Mouse (Mus musculus) MEL (cell line): ENCODE results near the gene Rbpjl. TPM values are rescaled to one million over a fixed set of nuclear protein-coding genes. Genes with fewer than 3 reads are reported as not detected.

Experiments used
- DNase-seq: peaks from one replicate; pipeline ENCODE4 v3.0.0; 2011; ENCODE audit warnings: low read depth, low spot score
- H3K27ac ChIP-seq: 2 replicates; pipeline ENCODE4 v1.5.1; 2012; ENCODE audit warnings: low read depth, mild to moderate bottlenecking, control low read depth, low read length, moderate library complexity; ENCODE audit not compliant: control insufficient read depth
- H3K27me3 ChIP-seq, 2 experiments: fragments of 150-350 bp in 1 of 2; sonication (generic) in 1 of 2; 2 replicates each; pipeline ENCODE4 v1.6.1; 2012; ENCODE audit warnings: low read length in 2 of 2, mild to moderate bottlenecking in 2 of 2, improper control_type of control experiment in 1 of 2, moderate library complexity in 1 of 2; ENCODE audit not compliant: insufficient read depth in 2 of 2, control insufficient read depth in 1 of 2
- H3K36me3 ChIP-seq, 2 experiments: 2 replicates each; pipeline ENCODE4 v1.6.1; 2012 to 2014; ENCODE audit warnings: low read length in 2 of 2, improper control_type of control experiment in 1 of 2, inconsistent platforms in 1 of 2, mild to moderate bottlenecking in 1 of 2; ENCODE audit not compliant: insufficient read depth in 2 of 2, control insufficient read depth in 1 of 2
- H3K4me1 ChIP-seq, 2 experiments: fragments of 150-350 bp in 1 of 2; sonication (generic) in 1 of 2; 2 replicates each; pipeline ENCODE4 v1.6.1; 2012; ENCODE audit warnings: low read length in 2 of 2, improper control_type of control experiment in 1 of 2, mild to moderate bottlenecking in 1 of 2; ENCODE audit not compliant: insufficient read depth in 2 of 2, control insufficient read depth in 1 of 2
- H3K4me3 ChIP-seq, 2 experiments: fragments of 150-350 bp in 1 of 2; sonication (generic) in 1 of 2; 2 replicates each; pipeline ENCODE4 v1.5.1; 2012; ENCODE audit warnings: low read depth in 2 of 2, low read length in 2 of 2, mild to moderate bottlenecking in 2 of 2, moderate library complexity in 2 of 2, control low read depth in 1 of 2, improper control_type of control experiment in 1 of 2; ENCODE audit not compliant: control insufficient read depth in 1 of 2, insufficient read depth in 1 of 2
- H3K79me2 ChIP-seq: 2 replicates; pipeline ENCODE4 v1.6.1; 2012; ENCODE audit warnings: mild to moderate bottlenecking, low read length, moderate library complexity; ENCODE audit not compliant: control insufficient read depth, poor library complexity, insufficient read depth
- H3K9ac ChIP-seq: 2 replicates; pipeline ENCODE4 v1.6.1; 2012; ENCODE audit warnings: low read depth, mild to moderate bottlenecking, control low read depth, low read length, moderate library complexity; ENCODE audit not compliant: control insufficient read depth, poor library complexity, severe bottlenecking
- H3K9me3 ChIP-seq: fragments of 150-350 bp; sonication (generic); replicated peaks from 2 replicates; pipeline ENCODE4 v1.6.1; 2012; ENCODE audit warnings: mild to moderate bottlenecking, low read length, improper control_type of control experiment, moderate library complexity; ENCODE audit not compliant: insufficient read depth
- BHLHE40 ChIP-seq: IDR thresholded peaks from 2 replicates; pipeline ENCODE4 v1.6.1; 2012; ENCODE audit warnings: low read depth, mild to moderate bottlenecking, inconsistent platforms, low read length, improper control_type of control experiment, borderline replicate concordance
- CTCF ChIP-seq, 3 experiments: IDR thresholded peaks in 2 of 3; conservative IDR thresholded peaks in 1 of 3; 2 replicates each; pipeline ENCODE4 v1.5.1; 2011 to 2012; ENCODE audit warnings: low read length in 3 of 3, low read depth in 2 of 3, mild to moderate bottlenecking in 2 of 3, improper control_type of control experiment in 1 of 3, inconsistent platforms in 1 of 3, mixed read lengths in 1 of 3, moderate library complexity in 1 of 3; ENCODE audit not compliant: control insufficient read depth in 1 of 3, insufficient read depth in 1 of 3, poor library complexity in 1 of 3, severe bottlenecking in 1 of 3
- ELF1 ChIP-seq: IDR thresholded peaks from 2 replicates; pipeline ENCODE4 v1.6.1; 2014; ENCODE audit warnings: low read depth, mild to moderate bottlenecking, inconsistent platforms, low read length, improper control_type of control experiment, moderate library complexity
- EP300 ChIP-seq, 2 experiments: IDR thresholded peaks; 2 replicates each; pipeline ENCODE4 v1.6.1; 2011; ENCODE audit warnings: improper control_type of control experiment in 2 of 2, low read length in 2 of 2, low read depth in 1 of 2, mild to moderate bottlenecking in 1 of 2
- ETS1 ChIP-seq: IDR thresholded peaks from 2 replicates; pipeline ENCODE4 v1.6.1; 2012; ENCODE audit warnings: low read depth, mild to moderate bottlenecking, inconsistent platforms, low read length, improper control_type of control experiment, moderate library complexity
- GABPA ChIP-seq: IDR thresholded peaks from 2 replicates; pipeline ENCODE4 v1.6.1; 2012; ENCODE audit warnings: low read depth, mild to moderate bottlenecking, inconsistent platforms, low read length, improper control_type of control experiment, moderate library complexity
- JUND ChIP-seq: IDR thresholded peaks from 2 replicates; pipeline ENCODE4 v1.6.1; 2011; ENCODE audit warnings: low read depth, mild to moderate bottlenecking, improper control_type of control experiment, low read length
- MAFK ChIP-seq: IDR thresholded peaks from 2 replicates; pipeline ENCODE4 v1.6.1; 2011; ENCODE audit warnings: low read depth, mild to moderate bottlenecking, low read length, improper control_type of control experiment, borderline replicate concordance
- MAX ChIP-seq: IDR thresholded peaks from 2 replicates; pipeline ENCODE4 v1.6.1; 2011; ENCODE audit warnings: low read length, improper control_type of control experiment
- MEF2A ChIP-seq: IDR thresholded peaks from 2 replicates; pipeline ENCODE4 v1.6.1; 2014; ENCODE audit warnings: low read depth, mild to moderate bottlenecking, inconsistent platforms, low read length, improper control_type of control experiment; ENCODE audit not compliant: poor library complexity, insufficient replicate concordance, severe bottlenecking; ENCODE audit errors: extremely low read depth
- NELFE ChIP-seq: IDR thresholded peaks from 2 replicates; pipeline ENCODE4 v1.6.1; 2011; ENCODE audit warnings: low read depth, low read length, improper control_type of control experiment
- POLR2A ChIP-seq, 2 experiments: IDR thresholded peaks; 2 replicates each; pipeline ENCODE4 v1.6.1; 2011 to 2012; ENCODE audit warnings: low read length in 2 of 2, mild to moderate bottlenecking in 2 of 2, control low read depth in 1 of 2, improper control_type of control experiment in 1 of 2, low read depth in 1 of 2, moderate library complexity in 1 of 2; ENCODE audit not compliant: control insufficient read depth in 1 of 2, insufficient read depth in 1 of 2, poor library complexity in 1 of 2
- TCF12 ChIP-seq: IDR thresholded peaks from 2 replicates; pipeline ENCODE4 v1.6.1; 2014; ENCODE audit warnings: low read depth, mild to moderate bottlenecking, inconsistent platforms, low read length, improper control_type of control experiment, moderate library complexity
- USF1 ChIP-seq: IDR thresholded peaks from 2 replicates; pipeline ENCODE4 v1.6.1; 2014; ENCODE audit warnings: low read depth, mild to moderate bottlenecking, inconsistent platforms, low read length, improper control_type of control experiment, moderate library complexity
- USF2 ChIP-seq, 2 experiments: IDR thresholded peaks; 2 replicates each; pipeline ENCODE4 v1.6.1; 2011 to 2012; ENCODE audit warnings: improper control_type of control experiment in 2 of 2, low read length in 2 of 2, borderline replicate concordance in 1 of 2, inconsistent platforms in 1 of 2, low read depth in 1 of 2, mild to moderate bottlenecking in 1 of 2; ENCODE audit not compliant: insufficient read depth in 1 of 2
- ZMIZ1 ChIP-seq: IDR thresholded peaks from 2 replicates; pipeline ENCODE4 v1.6.1; 2012; ENCODE audit warnings: low read depth, mild to moderate bottlenecking, inconsistent platforms, low read length, improper control_type of control experiment, moderate library complexity
- polyA plus RNA-seq, 2 experiments: library from polyadenylated mRNA; stranded (reverse) in 1 of 2; unstranded in 1 of 2; fragments of >175 nt in 1 of 2; fragments of >200 nt in 1 of 2; gene quantifications; 2 replicates each; pipeline versions ENCODE4 v1.2.1 to v1.2.4; 2012; ENCODE audit warnings: low replicate concordance in 2 of 2, low read depth in 1 of 2; ENCODE audit not compliant: insufficient read length in 2 of 2, insufficient read depth in 1 of 2, missing spikeins in 1 of 2
- total RNA-seq: library from RNA; depleted of rRNA; stranded (reverse); fragments of 300-350 nt; gene quantifications from 2 replicates; pipeline ENCODE4 v1.2.3, GENCODE M21; 2012

Gene Rbpjl
- total and polyA plus RNA-seq, 3 experiments = 0.07 TPM; not detected in 2

DNA sequence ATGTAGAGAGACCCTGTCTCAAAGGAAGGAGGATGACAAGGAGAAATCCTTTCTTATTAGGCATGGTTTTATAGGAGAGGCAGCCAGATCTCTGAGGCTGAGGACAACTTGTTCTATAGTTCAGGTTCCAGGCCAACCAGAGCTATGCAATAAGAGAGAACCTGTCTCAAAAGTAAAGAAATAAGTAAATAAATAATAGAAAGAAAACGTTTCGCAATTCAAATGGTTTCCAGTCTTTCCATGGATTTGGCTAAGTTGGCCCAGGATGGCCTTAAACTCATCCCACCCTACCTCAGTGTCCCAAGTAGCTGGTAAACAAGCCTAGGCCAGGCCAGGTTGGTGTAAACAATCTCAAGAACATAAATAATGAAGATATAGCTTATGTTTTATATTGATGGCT, 41.8 kb downstream of the Rbpjl start:
- no peaks in the 10 kb centered on the region for H3K79me2 ChIP-seq
- no peaks in the 10 kb centered on the region for H3K36me3 ChIP-seq
- no peak for TF ChIP-seq ETS1
- no peak for TF ChIP-seq MEF2A
- TF ChIP-seq ELF1 = no peak
- no peak for TF ChIP-seq USF2 (IDR thresholded peaks at IDR 0.05; ENCODE audit: borderline replicate concordance in 1 of 2, insufficient read depth in 1 of 2, low read depth in 1 of 2, low read length in 2 of 2)
- no peak for TF ChIP-seq ZMIZ1
- TF ChIP-seq EP300 (IDR thresholded peaks at IDR 0.05; ENCODE audit: low read depth in 1 of 2, low read length in 2 of 2) = no peak
- no peak for TF ChIP-seq TCF12
- no peaks in the 10 kb centered on the region for H3K9me3 ChIP-seq
- H3K27me3 ChIP-seq = peaks cover 21 to 40% of the 10 kb centered on the region in 2 experiments
- H3K4me3 ChIP-seq = no peak overlapping the region
- no peaks in the 10 kb centered on the region for H3K4me1 ChIP-seq
- H3K9ac ChIP-seq = no peak overlapping the region
- DNase-seq = no peak
- H3K27ac ChIP-seq = no peak overlapping the region

DNA sequence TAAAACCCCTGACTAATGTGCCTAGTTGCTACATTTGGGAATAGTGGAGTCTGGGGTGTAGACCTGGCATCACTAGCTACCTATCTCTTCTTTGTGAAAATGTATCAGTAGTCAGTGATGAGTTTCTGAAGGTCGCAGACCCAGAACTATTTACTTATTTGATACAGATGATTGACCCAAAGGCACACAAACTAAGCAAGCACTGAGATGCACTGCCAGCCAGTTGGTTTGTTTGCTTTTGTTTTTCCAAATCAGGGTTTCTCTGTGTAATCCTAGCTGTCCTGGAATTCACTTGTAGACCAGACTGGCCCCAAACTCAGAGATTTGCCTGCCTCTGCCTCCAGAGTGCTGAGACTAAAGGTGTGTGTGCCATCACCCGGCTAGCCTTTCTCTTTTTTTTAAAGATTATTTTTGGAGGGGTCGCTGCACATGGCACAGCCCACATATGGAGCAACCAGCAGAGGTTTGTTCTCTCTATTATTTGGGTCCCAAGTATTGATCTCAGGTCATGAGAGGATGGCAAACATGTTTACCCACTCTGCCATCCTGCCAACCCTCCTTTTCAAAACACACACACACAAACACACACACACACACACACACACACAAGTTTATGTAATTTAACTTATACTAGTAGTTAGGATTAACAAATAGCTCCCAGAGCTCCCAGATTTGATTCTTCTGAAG, 42.6 kb downstream of the Rbpjl start:
- no peak overlapping the region for H3K27ac ChIP-seq
- H3K27me3 ChIP-seq = peaks cover 28 to 41% of the 10 kb centered on the region in 2 experiments
- no peaks in the 10 kb centered on the region for H3K9me3 ChIP-seq
- no peaks in the 10 kb centered on the region for H3K4me1 ChIP-seq
- H3K4me3 ChIP-seq = no peak overlapping the region
- H3K79me2 ChIP-seq = no peaks in the 10 kb centered on the region
- H3K9ac ChIP-seq = no peak overlapping the region
- TF ChIP-seq BHLHE40 (no peak), USF1 (no peak), MAX (no peak), ETS1 (no peak), POLR2A (IDR thresholded peaks at IDR 0.05; ENCODE audit: control insufficient read depth in 1 of 2, insufficient read depth in 1 of 2, low read depth in 1 of 2, low read length in 2 of 2, poor library complexity in 1 of 2) (no peak)
- no peaks in the 10 kb centered on the region for H3K36me3 ChIP-seq
- no peak for DNase-seq

DNA sequence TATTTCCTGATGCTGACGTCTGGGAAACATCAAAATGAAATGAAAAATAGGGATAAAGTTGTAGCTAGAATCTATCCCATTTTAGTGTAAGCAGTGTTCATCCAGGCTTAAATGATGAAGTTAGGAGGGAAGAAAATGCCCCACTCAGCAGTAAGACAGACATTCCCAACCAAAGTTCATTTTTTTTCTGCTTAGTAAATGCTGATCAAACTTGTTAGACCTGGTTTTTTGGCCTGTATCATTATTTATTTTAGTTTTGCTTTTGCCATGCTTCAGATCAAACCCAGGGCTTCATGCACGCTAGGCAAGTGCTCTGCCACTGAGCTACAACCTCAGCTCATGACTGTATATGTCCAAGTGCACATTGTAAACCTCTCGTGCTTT, 43.1 kb downstream of the Rbpjl start:
- Histone ChIP-seq H3K79me2 (no peaks in the 10 kb centered on the region), H3K4me1 (no peaks in the 10 kb centered on the region), H3K9ac (no peak overlapping the region), H3K27me3 (peaks cover 27 to 43% of the 10 kb centered on the region in 2 experiments), H3K36me3 (no peaks in the 10 kb centered on the region), H3K4me3 (no peak overlapping the region), H3K27ac (no peak overlapping the region), H3K9me3 (no peaks in the 10 kb centered on the region)
- TF ChIP-seq MAFK (no peak), ELF1 (no peak), MEF2A (no peak), CTCF (IDR thresholded peaks at IDR 0.05 in 2 of 3, conservative IDR thresholded peaks at IDR 0.05 in 1 of 3; ENCODE audit: control insufficient read depth in 1 of 3, insufficient read depth in 1 of 3, low read depth in 2 of 3, low read length in 3 of 3, poor library complexity in 1 of 3, severe bottlenecking in 1 of 3) (no peak), ETS1 (no peak), NELFE (no peak), GABPA (no peak), JUND (no peak), ZMIZ1 (no peak)
- DNase-seq = no peak
